Mouse (Mus musculus) embryonic stem cell, embryonic (primary cell): ENCODE measurements around the gene Glg1.

Experiments used
- CTCF ChIA-PET, 4 experiments: fragments of 300-600 bp in 2 of 4; fragments of 350-600 bp in 2 of 4; sonication (Branson Sonifier 250); formaldehyde crosslinking; loops; one replicate each; lab custom pipeline; 2022; ENCODE audit warnings: inconsistent platforms in 2 of 4; lab: Charles Lee
- POLR2A ChIA-PET, 4 experiments: fragments of 300-600 bp in 2 of 4; fragments of 350-600 bp in 2 of 4; sonication (Branson Sonifier 250); formaldehyde crosslinking; loops; one replicate each; lab custom pipeline; 2022; ENCODE audit warnings: antibody characterized with exemption in 4 of 4, inconsistent platforms in 1 of 4; lab: Charles Lee

Glg1 gene

GRCm38 (mm10) chr8:111266161-111266560 lies 7.1 kb upstream of the Glg1 start:
- POLR2A ChIA-PET = interaction anchor here in 2 of 4 experiments (0.6 to 2.1 kb wide), 7 partner anchors 8 to 495 kb away, joined by 3 to 9 read pairs (median 4); partner anchors contain the start of gene Rfwd3 (in 1 of the 2)

GRCm38 (mm10) chr8:111264693-111265220 lies 5.7 kb upstream of the Glg1 start:
- POLR2A ChIA-PET = interaction anchor here in 2 of 4 experiments (0.7 to 1.7 kb wide), 7 partner anchors 17 to 699 kb away, joined by 3 to 8 read pairs (median 4); partner anchors contain the start of gene Rfwd3 (in 2 of the 2)
- CTCF ChIA-PET = interaction anchor here in 2 of 4 experiments (0.6 kb wide), 2 partner anchors 67 to 85 kb away, joined by 3 to 4 read pairs; no protein-coding TSS in a partner anchor

More at GRCm38 (mm10) chr8:111266161-111266560, 7.1 kb upstream of the Glg1 start:
- CTCF ChIA-PET = interaction anchor here in 1 of 4 experiments (0.6 kb wide), 1 partner anchor 511 kb away, joined by 7 read pairs; no protein-coding TSS in a partner anchor

- POLR2A ChIA-PET = interaction anchor here in 3 of 4 experiments (0.6 to 1.4 kb wide), 6 partner anchors 10 to 751 kb away, joined by 3 to 4 read pairs (median 3); partner anchors contain the start of gene Zfp1 (in 1 of the 3)
- CTCF ChIA-PET = interaction anchor here in 1 of 4 experiments (0.6 kb wide), 1 partner anchor 364 kb away, joined by 4 read pairs; no protein-coding TSS in a partner anchor
These were observed 3.0 kb upstream of the Glg1 start for GRCm38 (mm10) chr8:111261981-111262381.

GRCm38 (mm10) chr8:111260251-111260650 lies 1.2 kb upstream of the Glg1 start:
- ChIA-PET CTCF (no interaction called here), POLR2A (interaction anchor here in 2 of 4 experiments (1.8 to 5.4 kb wide), 2 partner anchors 39 kb away, joined by 25 to 30 read pairs; partner anchors contain the start of gene Rfwd3 (in 2 of the 2))

- ChIA-PET POLR2A (interaction anchor here (0.5 to 5.4 kb wide), 22 partner anchors 9 to 413 kb away, joined by 3 to 37 read pairs (median 4); partner anchors contain the start of genes Rfwd3 (in 3 of the 4), Cog4 (in 1 of the 4), Ddx19a (in 1 of the 4) and Ddx19b (in 1 of the 4)), CTCF (interaction anchor here in 2 of 4 experiments (0.6 to 1.0 kb wide), 2 partner anchors 11 to 75 kb away, joined by 3 read pairs; no protein-coding TSS in a partner anchor)
These were observed 359 bp upstream of the Glg1 start for GRCm38 (mm10) chr8:111259408-111259741.

- POLR2A ChIA-PET = interaction anchor here in 3 of 4 experiments (0.6 to 5.4 kb wide), 24 partner anchors 9 to 502 kb away, joined by 3 to 37 read pairs (median 4); partner anchors contain the start of genes Rfwd3 (in 2 of the 3), Ddx19b (in 1 of the 3) and Znrf1 (in 1 of the 3)
- CTCF ChIA-PET = interaction anchor here in 1 of 4 experiments (0.6 kb wide), 1 partner anchor 24 kb away, joined by 4 read pairs; no protein-coding TSS in a partner anchor
These were observed 896 bp downstream of the Glg1 start for GRCm38 (mm10) chr8:111258010-111258630.

- ChIA-PET POLR2A (interaction anchor here in 3 of 4 experiments (0.6 to 1.2 kb wide), 3 partner anchors 9 to 47 kb away, joined by 3 to 6 read pairs (median 3); partner anchors contain the start of gene Rfwd3 (in 1 of the 3)), CTCF (no interaction called here)
These were observed 6.4 kb downstream of the Glg1 start for GRCm38 (mm10) chr8:111252487-111253112.

GRCm38 (mm10) chr8:111250111-111250510 lies 8.9 kb downstream of the Glg1 start:
- POLR2A ChIA-PET = interaction anchor here (0.6 to 5.8 kb wide), 11 partner anchors 7 to 662 kb away, joined by 3 to 37 read pairs (median 3); partner anchors contain the start of genes Glg1 (in 4 of the 4) and Rfwd3 (in 1 of the 4)

GRCm38 (mm10) chr8:111248136-111248535 lies 10.9 kb downstream of the Glg1 start:
- POLR2A ChIA-PET = interaction anchor here in 2 of 4 experiments (0.7 to 5.8 kb wide), 7 partner anchors 9 to 55 kb away, joined by 3 to 37 read pairs (median 4); partner anchors contain the start of genes Glg1 (in 2 of the 2) and Rfwd3 (in 2 of the 2)
- CTCF ChIA-PET = interaction anchor here in 2 of 4 experiments (0.7 to 0.9 kb wide), 2 partner anchors 11 to 29 kb away, joined by 3 read pairs; partner anchors contain the start of gene Glg1 (in 1 of the 2)

More at GRCm38 (mm10) chr8:111250111-111250510, 8.9 kb downstream of the Glg1 start:
- CTCF ChIA-PET = interaction anchor here in 3 of 4 experiments (0.6 to 0.9 kb wide), 3 partner anchors 46 to 280 kb away, joined by 3 to 4 read pairs (median 3); no protein-coding TSS in a partner anchor

GRCm38 (mm10) chr8:111246864-111247263 lies 12.2 kb downstream of the Glg1 start:
- POLR2A ChIA-PET = interaction anchor here in 1 of 4 experiments (0.6 to 5.8 kb wide), 9 partner anchors 9 to 531 kb away, joined by 3 to 37 read pairs (median 4); partner anchors contain the start of genes Glg1 and Rfwd3
- CTCF ChIA-PET = interaction anchor here in 3 of 4 experiments (0.6 to 1.0 kb wide), 3 partner anchors 10 to 498 kb away, joined by 3 to 4 read pairs (median 3); no protein-coding TSS in a partner anchor

GRCm38 (mm10) chr8:111246287-111246830 lies 12.7 kb downstream of the Glg1 start:
- POLR2A ChIA-PET = interaction anchor here in 3 of 4 experiments (0.6 to 5.8 kb wide), 8 partner anchors 9 to 531 kb away, joined by 3 to 37 read pairs (median 4); partner anchors contain the start of genes Glg1 (in 3 of the 3) and Rfwd3 (in 1 of the 3)
- CTCF ChIA-PET = interaction anchor here in 3 of 4 experiments (0.6 to 1.0 kb wide), 3 partner anchors 11 to 498 kb away, joined by 3 to 4 read pairs (median 3); no protein-coding TSS in a partner anchor

GRCm38 (mm10) chr8:111237301-111237700 lies 21.7 kb downstream of the Glg1 start:
- ChIA-PET POLR2A (interaction anchor here in 3 of 4 experiments (0.7 to 1.2 kb wide), 5 partner anchors 9 to 265 kb away, joined by 3 to 4 read pairs (median 3); no protein-coding TSS in a partner anchor), CTCF (no interaction called here)

GRCm38 (mm10) chr8:111233730-111234129 lies 25.3 kb downstream of the Glg1 start:
- ChIA-PET CTCF (interaction anchor here in 1 of 4 experiments (0.7 kb wide), 2 partner anchors 25 to 147 kb away, joined by 3 to 4 read pairs; no protein-coding TSS in a partner anchor), POLR2A (interaction anchor here in 2 of 4 experiments (1.0 to 1.7 kb wide), 4 partner anchors 19 to 66 kb away, joined by 3 to 4 read pairs (median 4); partner anchors contain the start of gene Rfwd3 (in 1 of the 2))

- ChIA-PET POLR2A (interaction anchor here in 1 of 4 experiments (0.6 to 0.7 kb wide), 2 partner anchors 17 to 274 kb away, joined by 3 to 4 read pairs; no protein-coding TSS in a partner anchor), CTCF (no interaction called here)
These were observed 34.9 kb downstream of the Glg1 start for GRCm38 (mm10) chr8:111224153-111224552.

GRCm38 (mm10) chr8:111218107-111218506 lies 40.9 kb downstream of the Glg1 start:
- POLR2A ChIA-PET = interaction anchor here in 2 of 4 experiments (0.5 to 1.4 kb wide), 4 partner anchors 14 to 82 kb away, joined by 3 to 4 read pairs (median 4); partner anchors contain the start of gene Rfwd3 (in 1 of the 2)
- CTCF ChIA-PET = no interaction called here

GRCm38 (mm10) chr8:111213406-111213805 lies 45.6 kb downstream of the Glg1 start:
- CTCF ChIA-PET = no interaction called here
- POLR2A ChIA-PET = interaction anchor here in 2 of 4 experiments (0.6 to 1.8 kb wide), 5 partner anchors 10 to 388 kb away, joined by 3 to 4 read pairs (median 3); no protein-coding TSS in a partner anchor
